Mouse (Mus musculus): Measurements from ENCODE around the gene Best3. TPM values are rescaled to one million over a fixed set of nuclear protein-coding genes. Genes with fewer than 3 reads are reported as not detected.
A peak's percentile ranks its signal among the peaks of the same experiment; 100 is the strongest.
"Not testable (repeated sequence)": the region's sequence is repeated elsewhere in the genome, so short reads cannot be mapped to it uniquely, and the experiment has no call there.

The Best3 gene
- total and polyA plus RNA-seq, 3 experiments: 3.2 to 5.9 (median 5.8) TPM

GRCm38 (mm10) chr10:117018281-117018840 lies 32.2 kb downstream of the Best3 start:
- no peaks in the 10 kb centered on the region for H3K36me3 ChIP-seq (ENCODE audit: control insufficient read depth, insufficient read depth, low read length)
- 58% methylated on average over 7 of the region's 7 CpGs for WGBS
- H3K4me1 ChIP-seq (ENCODE audit: control insufficient read depth, insufficient read depth, low read length): peaks cover 1% of the 10 kb centered on the region; the same call in 1 of the 2 replicates
- no peak overlapping the region for H3K9ac ChIP-seq (ENCODE audit: low read depth, low read length)
- peak; percentile 48 to 56 for DNase-seq
- H3K79me2 ChIP-seq (replicated peaks; ENCODE audit: control insufficient read depth, insufficient read depth, low read length): no peaks in the 10 kb centered on the region
- no peak overlapping the region for H3K4me3 ChIP-seq
- intact Hi-C loops (cut with DNase I): no loop called here
- no peaks in the 10 kb centered on the region for H3K27me3 ChIP-seq (ENCODE audit: control insufficient read depth, insufficient read depth, low read length)
- no peak overlapping the region for H3K27ac ChIP-seq
- TF ChIP-seq CTCF (IDR thresholded peaks at IDR 0.05): no peak
- TF ChIP-seq EP300 (IDR thresholded peaks at IDR 0.05; ENCODE audit: insufficient read depth, low read depth, low read length): no peak
- TF ChIP-seq POLR2A (IDR thresholded peaks at IDR 0.05; ENCODE audit: insufficient read depth, low read depth, low read length): no peak

GRCm38 (mm10) chr10:117021020-117021754 lies 35.1 kb downstream of the Best3 start:
- no peak overlapping the region for H3K27ac ChIP-seq
- no peak overlapping the region for H3K9ac ChIP-seq (ENCODE audit: low read depth, low read length)
- no peaks in the 10 kb centered on the region for H3K79me2 ChIP-seq (replicated peaks; ENCODE audit: control insufficient read depth, insufficient read depth, low read length)
- no peaks in the 10 kb centered on the region for H3K36me3 ChIP-seq (ENCODE audit: control insufficient read depth, insufficient read depth, low read length)
- intact Hi-C loops (cut with DNase I): no loop called here
- no peaks in the 10 kb centered on the region for H3K27me3 ChIP-seq (ENCODE audit: control insufficient read depth, insufficient read depth, low read length)
- TF ChIP-seq CTCF (IDR thresholded peaks at IDR 0.05) (no peak), POLR2A (IDR thresholded peaks at IDR 0.05; ENCODE audit: insufficient read depth, low read depth, low read length) (no peak), EP300 (IDR thresholded peaks at IDR 0.05; ENCODE audit: insufficient read depth, low read depth, low read length) (no peak)
- H3K4me1 ChIP-seq (ENCODE audit: control insufficient read depth, insufficient read depth, low read length): no peaks in the 10 kb centered on the region
- 63% methylated on average over 21 of the region's 21 CpGs for WGBS
- DNase-seq: no peak
- no peak overlapping the region for H3K4me3 ChIP-seq

- no peaks in the 10 kb centered on the region for H3K36me3 ChIP-seq (ENCODE audit: control insufficient read depth, insufficient read depth, low read length)
- no peak for DNase-seq
- WGBS: 3% methylated on average over 16 of the region's 16 CpGs
- H3K4me3 ChIP-seq: peak overlapping the region; percentile 27; the same call in 1 of the 2 replicates
- H3K79me2 ChIP-seq (replicated peaks; ENCODE audit: control insufficient read depth, insufficient read depth, low read length): no peaks in the 10 kb centered on the region
- H3K4me1 ChIP-seq (ENCODE audit: control insufficient read depth, insufficient read depth, low read length): no peaks in the 10 kb centered on the region
- TF ChIP-seq EP300 (IDR thresholded peaks at IDR 0.05; ENCODE audit: insufficient read depth, low read depth, low read length): no peak
- no peak for TF ChIP-seq POLR2A (IDR thresholded peaks at IDR 0.05; ENCODE audit: insufficient read depth, low read depth, low read length)
- TF ChIP-seq CTCF (IDR thresholded peaks at IDR 0.05): no peak
- intact Hi-C loops (cut with DNase I): no loop called here
- H3K27me3 ChIP-seq (ENCODE audit: control insufficient read depth, insufficient read depth, low read length): no peaks in the 10 kb centered on the region
- H3K27ac ChIP-seq: no peak overlapping the region
- no peak overlapping the region for H3K9ac ChIP-seq (ENCODE audit: low read depth, low read length)
These were observed 37.6 kb downstream of the Best3 start for GRCm38 (mm10) chr10:117023693-117024092.

- H3K79me2 ChIP-seq (replicated peaks; ENCODE audit: control insufficient read depth, insufficient read depth, low read length); H3K27ac ChIP-seq; H3K27me3 ChIP-seq (ENCODE audit: control insufficient read depth, insufficient read depth, low read length); H3K4me3 ChIP-seq; H3K36me3 ChIP-seq (ENCODE audit: control insufficient read depth, insufficient read depth, low read length); DNase-seq; H3K4me1 ChIP-seq (ENCODE audit: control insufficient read depth, insufficient read depth, low read length); H3K9ac ChIP-seq (ENCODE audit: low read depth, low read length); intact Hi-C loops (cut with DNase I): not testable (repeated sequence)
These were observed 39.7 kb downstream of the Best3 start for GRCm38 (mm10) chr10:117025776-117026175.

GRCm38 (mm10) chr10:117026176-117026575 lies 40.1 kb downstream of the Best3 start:
- intact Hi-C loops (cut with DNase I): no loop called here
- H3K27ac ChIP-seq: no peak overlapping the region
- no peak overlapping the region for H3K9ac ChIP-seq (ENCODE audit: low read depth, low read length)
- TF ChIP-seq CTCF (IDR thresholded peaks at IDR 0.05) (no peak), POLR2A (IDR thresholded peaks at IDR 0.05; ENCODE audit: insufficient read depth, low read depth, low read length) (no peak), EP300 (IDR thresholded peaks at IDR 0.05; ENCODE audit: insufficient read depth, low read depth, low read length) (no peak)
- no peaks in the 10 kb centered on the region for H3K36me3 ChIP-seq (ENCODE audit: control insufficient read depth, insufficient read depth, low read length)
- no peaks in the 10 kb centered on the region for H3K79me2 ChIP-seq (replicated peaks; ENCODE audit: control insufficient read depth, insufficient read depth, low read length)
- DNase-seq: no peak
- no peak overlapping the region for H3K4me3 ChIP-seq
- 66% methylated on average over 8 of the region's 8 CpGs for WGBS
- H3K27me3 ChIP-seq (ENCODE audit: control insufficient read depth, insufficient read depth, low read length): no peaks in the 10 kb centered on the region
- H3K4me1 ChIP-seq (ENCODE audit: control insufficient read depth, insufficient read depth, low read length): no peaks in the 10 kb centered on the region

- TF ChIP-seq EP300 (IDR thresholded peaks at IDR 0.05; ENCODE audit: insufficient read depth, low read depth, low read length) (no peak), POLR2A (IDR thresholded peaks at IDR 0.05; ENCODE audit: insufficient read depth, low read depth, low read length) (no peak)
- Histone ChIP-seq H3K4me1 (ENCODE audit: control insufficient read depth, insufficient read depth, low read length) (no peaks in the 10 kb centered on the region), H3K4me3 (no peak overlapping the region), H3K36me3 (ENCODE audit: control insufficient read depth, insufficient read depth, low read length) (no peaks in the 10 kb centered on the region), H3K79me2 (replicated peaks; ENCODE audit: control insufficient read depth, insufficient read depth, low read length) (no peaks in the 10 kb centered on the region), H3K27ac (no peak overlapping the region), H3K9ac (ENCODE audit: low read depth, low read length) (no peak overlapping the region), H3K27me3 (ENCODE audit: control insufficient read depth, insufficient read depth, low read length) (no peaks in the 10 kb centered on the region)
- no peak for DNase-seq
- 96% methylated on average over 3 of the region's 3 CpGs for WGBS
- intact Hi-C loops (cut with DNase I): loop anchor here (5.0 kb wide), 2 partner anchors 79 to 704 kb away; partner anchors contain the start of gene Rab3ip
These were observed 45.0 kb downstream of the Best3 start for GRCm38 (mm10) chr10:117031160-117031559.

All from heart, adult 2 months (tissue).